Mouse (Mus musculus): ENCODE measurements around the gene Prn.

Gene Prn

GRCm38 (mm10) chr2:131995742-131996141, 86.0 kb downstream of the Prn start:
- DNase-seq (ENCODE audit: low read depth, low spot score): no peak

DNA sequence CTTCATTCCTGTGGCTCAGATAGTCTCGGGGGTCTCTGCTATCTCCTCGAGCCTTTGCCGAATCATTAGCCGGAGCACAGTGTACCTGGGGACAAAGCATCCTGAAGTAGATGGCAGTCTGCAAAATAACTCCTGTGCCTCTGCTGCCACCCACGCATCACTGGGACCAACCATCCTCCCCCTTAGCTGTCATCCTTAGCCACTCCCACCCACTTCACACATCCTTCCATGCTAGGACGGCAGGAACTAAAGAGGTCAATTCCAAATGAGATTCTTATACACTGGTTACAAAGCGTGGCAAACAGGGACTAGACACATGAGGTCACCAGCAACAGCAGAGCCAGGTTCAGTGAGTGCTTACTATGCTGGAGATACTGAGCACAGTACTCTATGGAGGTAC, 86.6 kb downstream of the Prn start:
- no peak for DNase-seq (ENCODE audit: low read depth, low spot score)

DNA sequence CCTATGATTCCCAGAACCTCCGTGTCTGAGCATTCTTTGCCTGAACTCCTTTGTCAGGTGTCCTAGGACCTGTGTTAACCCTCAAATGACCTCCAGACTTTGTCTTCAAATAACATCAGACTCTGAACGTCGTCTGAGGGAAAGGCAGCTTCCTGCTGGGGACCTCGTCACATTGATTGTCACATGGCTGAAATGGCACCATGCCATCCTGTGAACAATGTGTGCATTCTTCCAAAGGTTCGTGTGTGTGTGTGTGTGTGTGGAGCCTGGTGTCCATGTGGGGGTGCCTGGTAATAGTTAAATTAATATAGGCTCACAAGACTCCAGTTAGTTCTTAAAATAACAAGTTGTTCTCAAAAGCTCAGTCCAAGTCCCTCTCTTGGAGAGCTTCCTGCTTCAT, 87.6 kb downstream of the Prn start:
- no peak for DNase-seq (ENCODE audit: low read depth, low spot score)

GRCm38 (mm10) chr2:132001696-132002334, 92.1 kb downstream of the Prn start:
- DNase-seq (ENCODE audit: low read depth, low spot score): no peak

GRCm38 (mm10) chr2:132003916-132004315, 94.2 kb downstream of the Prn start:
- no peak for DNase-seq (ENCODE audit: low read depth, low spot score)

DNA sequence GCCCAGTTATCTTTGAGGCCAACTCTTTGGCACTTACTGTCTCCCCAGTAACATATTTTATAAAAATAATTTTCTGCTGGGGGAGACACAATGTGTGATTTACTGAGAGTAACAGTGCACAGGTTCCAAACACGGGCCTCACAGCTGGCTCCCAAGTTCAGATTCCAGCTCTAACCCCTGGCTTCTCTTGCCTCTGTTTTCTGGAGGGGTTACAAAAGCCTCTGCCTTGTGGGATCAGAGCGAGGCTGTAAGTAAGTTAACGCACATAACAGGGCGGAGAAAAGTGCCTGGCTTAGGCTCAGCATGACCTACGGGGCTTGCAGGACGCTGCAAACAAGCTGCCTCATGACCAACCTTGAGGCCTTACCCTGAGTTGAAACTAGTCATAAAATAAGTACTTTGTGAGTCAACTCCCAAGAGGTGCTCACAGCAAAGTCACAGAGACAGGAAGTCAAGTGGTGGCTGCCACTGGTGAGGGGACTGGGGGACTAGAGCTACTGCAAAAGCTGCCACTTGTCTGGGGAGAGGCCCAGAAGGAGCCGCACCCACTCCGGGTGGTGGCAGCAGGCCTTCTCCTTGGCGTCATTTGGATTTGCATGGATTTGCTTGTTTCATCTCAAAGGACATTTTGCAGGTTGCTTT, 94.9 kb downstream of the Prn start:
- peak; percentile 30 for DNase-seq (ENCODE audit: low read depth, low spot score)

- DNase-seq (ENCODE audit: low read depth, low spot score): no peak
These were observed 95.7 kb downstream of the Prn start for GRCm38 (mm10) chr2:132005445-132005844.

Measured in ZHBTc4 (cell line).